Mouse (Mus musculus) cerebellum, adult 8-10 months (tissue): ENCODE measurements at regions not wholly inside any gene's neighbourhood (a gene's known extent, or its start where the extent isn't known, plus 50 kb on each side); places are given as distances from the start of the nearest gene placed in this dataset.

Experiments used
- DNase-seq: peaks from one replicate; pipeline ENCODE4 v3.0.0; 2022

DNA sequence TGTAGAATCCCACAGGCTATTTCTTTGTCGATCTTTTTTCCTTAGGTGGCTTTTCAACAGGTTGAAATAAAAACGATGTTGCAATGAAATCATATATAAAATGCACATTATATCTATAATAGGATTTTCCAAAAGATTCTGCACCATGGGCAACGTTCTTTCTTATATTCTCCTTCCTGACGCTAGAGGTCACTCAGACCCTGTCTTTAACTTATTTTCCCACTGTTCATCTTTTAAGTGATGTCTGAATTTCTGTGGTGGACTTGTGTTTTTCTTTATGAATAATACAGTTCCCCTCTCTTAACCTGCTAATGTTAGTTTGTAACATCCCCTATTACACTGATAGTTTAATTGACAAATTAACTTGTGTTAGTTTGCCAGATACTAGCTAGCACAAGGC is 86.5 kb upstream of the Got2 start:
- no peak for DNase-seq

DNA sequence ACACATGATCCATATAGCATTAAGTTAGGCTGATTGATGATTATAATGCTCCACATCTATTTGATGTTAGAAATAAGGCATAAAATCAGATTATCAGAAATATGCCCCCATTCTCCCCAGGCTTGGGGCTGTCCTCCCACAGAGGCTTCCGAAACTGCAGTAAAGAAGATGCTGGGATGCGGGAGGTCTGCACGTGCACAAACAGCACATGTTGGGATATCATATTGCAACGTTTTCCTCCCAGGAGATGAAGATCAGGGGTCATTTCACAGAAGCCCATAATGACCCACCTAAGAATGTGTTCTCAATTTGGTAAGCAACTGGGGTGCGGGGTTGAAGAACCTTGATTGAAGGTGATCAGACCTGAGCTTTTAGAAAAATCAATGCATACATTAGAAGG is 85.9 kb upstream of the Got2 start:
- no peak for DNase-seq

DNA sequence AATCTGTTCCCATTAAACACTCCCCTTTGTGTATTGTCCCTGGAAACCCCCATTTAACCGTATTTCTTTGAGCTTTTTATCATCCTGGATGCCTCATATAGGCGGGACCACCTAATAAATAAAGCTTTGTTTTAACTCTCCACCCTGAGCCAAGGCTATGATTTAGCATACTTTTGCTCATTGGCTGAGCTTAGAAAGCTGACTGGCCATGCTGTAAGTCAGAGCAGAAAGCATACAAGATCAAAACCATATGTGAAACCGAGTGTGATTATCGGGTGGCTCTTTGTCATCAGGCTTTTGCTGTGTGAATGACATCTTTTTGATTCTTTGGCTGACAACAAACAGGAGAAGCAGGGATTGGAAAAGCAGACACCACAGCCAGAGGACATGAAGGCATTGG is 85.2 kb upstream of the Got2 start:
- DNase-seq: no peak

DNA sequence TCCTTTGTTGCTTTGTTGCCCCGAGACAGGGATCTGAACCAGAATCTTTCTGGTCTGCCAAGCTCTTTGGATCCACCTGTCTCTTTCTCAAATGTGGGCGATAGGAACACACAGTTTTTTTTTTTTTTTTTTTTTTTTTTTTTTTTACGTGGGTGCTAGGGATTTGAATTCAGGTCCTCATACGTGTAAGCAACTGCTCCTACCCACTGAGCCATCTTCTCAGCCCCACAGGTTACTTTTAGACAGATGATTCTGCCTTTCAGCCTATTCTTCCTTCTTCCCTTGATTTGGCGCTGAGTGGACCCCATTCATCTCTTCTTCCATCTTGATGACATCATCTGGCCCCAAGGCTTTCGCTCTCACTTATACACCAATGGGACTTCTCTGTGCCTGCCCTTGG is 80.5 kb upstream of the Got2 start:
- no peak for DNase-seq

DNA sequence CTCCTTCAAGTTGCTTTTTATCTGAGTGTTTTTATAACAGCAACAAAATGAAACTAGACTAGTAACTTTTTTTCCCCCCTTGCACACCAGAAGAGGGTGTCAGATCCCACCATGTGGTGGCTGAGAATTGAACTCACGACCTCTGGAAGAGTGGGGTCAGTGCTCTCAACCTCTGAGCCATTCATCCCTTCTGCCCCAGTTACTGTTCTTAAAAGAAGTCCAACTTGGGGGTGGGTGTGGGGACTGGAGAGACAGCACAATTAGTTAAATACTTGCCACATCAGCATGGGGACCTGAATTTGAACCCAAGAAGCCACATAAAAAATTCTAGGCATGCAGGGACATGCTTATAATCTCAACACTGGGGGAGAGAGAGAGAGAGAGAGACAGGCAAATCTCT is 78.1 kb upstream of the Got2 start:
- no peak for DNase-seq

DNA sequence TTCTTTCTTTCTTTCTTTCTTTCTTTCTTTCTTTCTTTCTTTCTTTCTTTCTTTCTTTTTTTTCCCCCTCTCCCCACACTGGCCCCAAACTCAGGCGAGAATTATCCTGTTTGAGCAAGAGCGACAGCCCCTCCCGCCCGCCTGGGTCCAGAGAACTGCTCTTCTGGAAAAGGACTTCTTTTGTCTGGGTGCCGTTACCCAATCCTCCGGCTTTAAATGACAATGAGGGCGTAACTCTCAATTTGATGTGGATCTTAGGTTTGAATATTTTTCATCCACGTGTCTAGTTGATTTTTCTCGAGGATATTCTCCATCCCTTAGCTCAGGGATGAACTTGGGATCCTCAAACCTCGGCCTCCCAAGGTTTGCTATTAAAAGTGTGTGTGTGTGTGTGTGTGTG is 63.9 kb upstream of the Got2 start:
- no peak for DNase-seq

DNA sequence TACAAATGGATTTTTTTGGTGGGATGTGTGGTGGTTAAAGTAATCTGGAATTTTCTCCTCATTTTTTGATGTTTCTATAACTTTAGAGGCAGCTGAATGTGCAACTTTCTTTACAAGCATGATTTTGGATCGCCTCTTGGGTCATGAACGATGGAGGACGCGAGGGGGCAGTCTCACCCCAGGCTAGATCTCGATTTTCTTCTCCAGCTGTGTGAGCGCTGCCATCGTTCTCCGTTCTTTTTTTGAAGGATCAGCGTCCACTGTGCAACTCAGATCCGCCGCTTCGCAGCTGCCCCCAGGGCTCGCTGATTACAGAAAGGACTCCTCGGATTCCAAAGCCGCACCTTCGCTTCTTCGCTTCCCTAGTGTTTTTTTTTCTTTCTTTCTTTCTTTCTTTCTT is 63.4 kb upstream of the Got2 start:
- peak; percentile 22 for DNase-seq
